Mouse (Mus musculus) forebrain, embryonic 15.5 days (tissue): ENCODE results near the gene Prrg2. TPM values are rescaled to one million over a fixed set of nuclear protein-coding genes. Genes with fewer than 3 reads are reported as not detected.
"Not testable (repeated sequence)": the region's sequence is repeated elsewhere in the genome, so short reads cannot be mapped to it uniquely, and the experiment has no call there.

Experiments used
- ATAC-seq: fragments of 200-750 bp; cut with Nextera tagmentation; replicated peaks from 2 replicates; pipeline ENCODE4 v1.8.0; 2017; ENCODE audit warnings: mild to moderate bottlenecking, moderate TSS enrichment, moderate library complexity
- H3K27ac ChIP-seq: fragments of 300-500 bp; sonication (generic); replicated peaks from 2 replicates; pipeline ENCODE4 v1.5.1; 2015; ENCODE audit warnings: mild to moderate bottlenecking, inconsistent platforms
- H3K27me3 ChIP-seq: fragments of 300-500 bp; sonication (generic); 2 replicates; pipeline ENCODE4 v1.6.1; 2015; ENCODE audit warnings: inconsistent platforms
- H3K36me3 ChIP-seq: fragments of 300-500 bp; sonication (generic); 2 replicates; pipeline ENCODE4 v1.6.1; 2015; ENCODE audit warnings: mild to moderate bottlenecking, inconsistent platforms
- H3K4me1 ChIP-seq: fragments of 300-500 bp; sonication (generic); 2 replicates; pipeline ENCODE4 v1.6.1; 2015; ENCODE audit warnings: inconsistent platforms
- H3K4me2 ChIP-seq: fragments of 300-500 bp; sonication (generic); replicated peaks from 2 replicates; pipeline ENCODE4 v1.6.1; 2015; ENCODE audit warnings: mild to moderate bottlenecking, inconsistent platforms
- H3K4me3 ChIP-seq: fragments of 300-500 bp; sonication (generic); 2 replicates; pipeline ENCODE4 v1.5.1; 2015; ENCODE audit warnings: mild to moderate bottlenecking, inconsistent platforms
- H3K9ac ChIP-seq: fragments of 300-500 bp; sonication (generic); replicated peaks from 2 replicates; pipeline ENCODE4 v1.6.1; 2015; ENCODE audit warnings: mild to moderate bottlenecking, inconsistent platforms
- H3K9me3 ChIP-seq: fragments of 300-500 bp; sonication (generic); 2 replicates; pipeline ENCODE4 v1.6.1; 2016; ENCODE audit warnings: inconsistent platforms
- WGBS: fragments of 180-500 bp; shearing (Covaris S2); methylation state at CpG from one replicate; pipeline ENCODE4 v1.1.7; 2015; ENCODE audit warnings: mixed read lengths; 5-methylcytosine and 5-hydroxymethylcytosine counted together
- polyA plus RNA-seq: library from polyadenylated mRNA; unstranded; fragments of >200 nt; fragmentation: Nextera tagmentation; extraction: Ambion mirVana; gene quantifications from 2 replicates; pipeline ENCODE4 v1.2.1, GENCODE M21; 2015

Prrg2 gene
- polyA plus RNA-seq, result 12.6 and 15.3 TPM in 2 replicates

- H3K27me3 ChIP-seq, result no peaks in the 10 kb centered on the region
- no peaks in the 10 kb centered on the region for H3K9me3 ChIP-seq
- H3K4me3 ChIP-seq, result peak within 1 kb of the TSS; percentile 95
- no peaks in the 10 kb centered on the region for H3K36me3 ChIP-seq
- peak within 1 kb of the TSS; percentile 96 for H3K27ac ChIP-seq
- H3K4me2 ChIP-seq, result peak within 1 kb of the TSS; percentile 56
- WGBS, result under 1% methylated on average over 31 of the region's 31 CpGs
- peak within 1 kb of the TSS; percentile 66 for H3K9ac ChIP-seq
- H3K4me1 ChIP-seq, result peaks cover 34% of the 10 kb centered on the region
- ATAC-seq, result peak; percentile 89
These were observed at the start of gene Prrg2, which contains the start of gene Nosip for GRCm38 (mm10) chr7:45062239-45062835. TSS of gene Prrg2 (minus strand) at chr7:45062677. TSS of gene Nosip (plus strand) at chr7:45062429.

GRCm38 (mm10) chr7:45111940-45112339 is 49.5 kb upstream of the Prrg2 start:
- Histone ChIP-seq H3K4me3 (no peak overlapping the region), H3K27me3 (no peaks in the 10 kb centered on the region), H3K4me1 (no peaks in the 10 kb centered on the region), H3K9ac (no peak overlapping the region), H3K27ac (no peak overlapping the region), H3K4me2 (no peak overlapping the region), H3K9me3 (no peaks in the 10 kb centered on the region), H3K36me3 (no peaks in the 10 kb centered on the region)
- 78% methylated on average over 2 of the region's 2 CpGs for WGBS
- no peak for ATAC-seq

- not testable (repeated sequence) for H3K4me2 ChIP-seq, ATAC-seq, H3K27ac ChIP-seq, H3K9ac ChIP-seq, H3K4me3 ChIP-seq, H3K36me3 ChIP-seq, H3K9me3 ChIP-seq, H3K27me3 ChIP-seq, H3K4me1 ChIP-seq
- 93% methylated on average over 4 of the region's 4 CpGs for WGBS
These were observed 47.6 kb upstream of the Prrg2 start for GRCm38 (mm10) chr7:45110089-45110488.

- H3K4me2 ChIP-seq, result no peak overlapping the region
These were observed 44.7 kb upstream of the Prrg2 start for GRCm38 (mm10) chr7:45107052-45107645.

GRCm38 (mm10) chr7:45106441-45106840 is 44.0 kb upstream of the Prrg2 start:
- Histone ChIP-seq H3K9me3 (no peaks in the 10 kb centered on the region), H3K4me3 (no peak overlapping the region), H3K36me3 (no peaks in the 10 kb centered on the region), H3K27me3 (no peaks in the 10 kb centered on the region), H3K4me2 (no peak overlapping the region), H3K9ac (no peak overlapping the region), H3K27ac (no peak overlapping the region), H3K4me1 (no peaks in the 10 kb centered on the region)
- 32% methylated on average over 6 of the region's 6 CpGs for WGBS
- ATAC-seq, result no peak

More at GRCm38 (mm10) chr7:45107052-45107645, 44.7 kb upstream of the Prrg2 start:
- Histone ChIP-seq H3K27ac (no peak overlapping the region), H3K9me3 (no peaks in the 10 kb centered on the region), H3K9ac (no peak overlapping the region), H3K27me3 (no peaks in the 10 kb centered on the region), H3K4me3 (no peak overlapping the region), H3K4me1 (no peaks in the 10 kb centered on the region), H3K36me3 (no peaks in the 10 kb centered on the region)
- ATAC-seq, result no peak
- 61% methylated on average over 5 of the region's 5 CpGs for WGBS

- Histone ChIP-seq H3K27me3 (no peaks in the 10 kb centered on the region), H3K9me3 (no peaks in the 10 kb centered on the region), H3K4me3 (no peak overlapping the region), H3K4me1 (no peaks in the 10 kb centered on the region), H3K27ac (no peak overlapping the region), H3K9ac (no peak overlapping the region), H3K4me2 (no peak overlapping the region), H3K36me3 (no peaks in the 10 kb centered on the region)
- WGBS, result 82% methylated on average over 8 of the region's 8 CpGs
- ATAC-seq, result no peak
These were observed 43.0 kb upstream of the Prrg2 start for GRCm38 (mm10) chr7:45105491-45105890.

- no peak overlapping the region for H3K4me3 ChIP-seq
- no peak for ATAC-seq
- no peak overlapping the region for H3K9ac ChIP-seq
- H3K27me3 ChIP-seq, result no peaks in the 10 kb centered on the region
- no peak overlapping the region for H3K4me2 ChIP-seq
- 83% methylated on average over 5 of the region's 5 CpGs for WGBS
- H3K4me1 ChIP-seq, result no peaks in the 10 kb centered on the region
- H3K9me3 ChIP-seq, result no peaks in the 10 kb centered on the region
- no peaks in the 10 kb centered on the region for H3K36me3 ChIP-seq
- no peak overlapping the region for H3K27ac ChIP-seq
These were observed 42.5 kb upstream of the Prrg2 start for GRCm38 (mm10) chr7:45104941-45105340.

GRCm38 (mm10) chr7:45103652-45104180 is 41.2 kb upstream of the Prrg2 start, which contains the start of gene Fcgrt:
TSS of gene Fcgrt (minus strand) at chr7:45103851.
- Histone ChIP-seq H3K4me2 (no peak within 1 kb of the TSS), H3K27me3 (no peaks in the 10 kb centered on the region), H3K4me1 (no peaks in the 10 kb centered on the region), H3K9ac (no peak within 1 kb of the TSS), H3K4me3 (no peak within 1 kb of the TSS), H3K27ac (no peak within 1 kb of the TSS), H3K36me3 (no peaks in the 10 kb centered on the region), H3K9me3 (no peaks in the 10 kb centered on the region)
- WGBS, result 70% methylated on average over 7 of the region's 7 CpGs
- ATAC-seq, result no peak

- H3K4me2 ChIP-seq, result no peak overlapping the region
These were observed 40.6 kb upstream of the Prrg2 start for GRCm38 (mm10) chr7:45102940-45103585.

GRCm38 (mm10) chr7:45102441-45102840 is 40.0 kb upstream of the Prrg2 start:
- no peaks in the 10 kb centered on the region for H3K4me1 ChIP-seq
- 92% methylated on average over 11 of the region's 11 CpGs for WGBS

More at GRCm38 (mm10) chr7:45102940-45103585, 40.6 kb upstream of the Prrg2 start:
- Histone ChIP-seq H3K4me3 (no peak overlapping the region), H3K9ac (no peak overlapping the region), H3K27ac (no peak overlapping the region), H3K4me1 (no peaks in the 10 kb centered on the region), H3K36me3 (no peaks in the 10 kb centered on the region), H3K9me3 (no peaks in the 10 kb centered on the region), H3K27me3 (no peaks in the 10 kb centered on the region)
- ATAC-seq, result no peak
- 87% methylated on average over 9 of the region's 9 CpGs for WGBS

GRCm38 (mm10) chr7:45100046-45100445 is 37.6 kb upstream of the Prrg2 start:
- Histone ChIP-seq H3K9me3 (no peaks in the 10 kb centered on the region), H3K27ac (no peak overlapping the region), H3K36me3 (no peaks in the 10 kb centered on the region), H3K4me1 (no peaks in the 10 kb centered on the region), H3K9ac (no peak overlapping the region), H3K27me3 (no peaks in the 10 kb centered on the region), H3K4me2 (no peak overlapping the region), H3K4me3 (no peak overlapping the region)
- 90% methylated on average over 6 of the region's 6 CpGs for WGBS
- ATAC-seq, result no peak

More at GRCm38 (mm10) chr7:45102441-45102840, 40.0 kb upstream of the Prrg2 start:
- no peaks in the 10 kb centered on the region for H3K36me3 ChIP-seq
- ATAC-seq, result no peak
- H3K27me3 ChIP-seq, result no peaks in the 10 kb centered on the region
- no peak overlapping the region for H3K4me2 ChIP-seq
- no peak overlapping the region for H3K27ac ChIP-seq
- no peak overlapping the region for H3K4me3 ChIP-seq
- H3K9me3 ChIP-seq, result no peaks in the 10 kb centered on the region
- no peak overlapping the region for H3K9ac ChIP-seq

GRCm38 (mm10) chr7:45098541-45099240 is 36.2 kb upstream of the Prrg2 start:
- Histone ChIP-seq H3K27me3 (no peaks in the 10 kb centered on the region), H3K4me3 (no peak overlapping the region), H3K9me3 (no peaks in the 10 kb centered on the region), H3K27ac (no peak overlapping the region), H3K9ac (no peak overlapping the region), H3K36me3 (no peaks in the 10 kb centered on the region), H3K4me1 (no peaks in the 10 kb centered on the region), H3K4me2 (no peak overlapping the region)
- WGBS, result 91% methylated on average over 8 of the region's 8 CpGs
- ATAC-seq, result no peak
